ENCODE assay signal across 8 mouse cellular contexts in genomic region chr3:98427260-98427599, GRCm38 (mm10). TPM values are rescaled to one million over a fixed set of nuclear protein-coding genes. Genes with fewer than 3 reads are reported as not detected.
A peak's percentile ranks its signal among the peaks of the same experiment; 100 is the strongest.
DNase-seq lines count a peak whose midpoint lies in the region; ATAC-seq and TF ChIP-seq lines count a peak whose summit lies in the region.
"Had no signal": no experiment of that assay in that cellular context is flagged by ENCODE, and none has a peak within 500 bp of the region (broad histone marks: within the 10 kb centered on the region; RNA-seq: fewer than 3 reads in every experiment).

No protein-coding gene starts in this region.

- no peaks in the 10 kb centered on the region for H3K9me3 ChIP-seq in lung, embryonic 14.5 days (ENCODE audit: low read depth, low read length)
- H3K9me3 ChIP-seq in embryonic facial prominence, embryonic 15.5 days (replicated peaks) = no peaks in the 10 kb centered on the region
- no peaks in the 10 kb centered on the region for H3K9me3 ChIP-seq in intestine, embryonic 15.5 days
- H3K9me3 ChIP-seq in neural tube, embryonic 13.5 days = no peaks in the 10 kb centered on the region

- H3K4me1 ChIP-seq in lung, embryonic 14.5 days (ENCODE audit: insufficient read depth) = peaks cover 4% of the 10 kb centered on the region; the same call in 1 of the 2 replicates
- H3K4me1 ChIP-seq in embryonic facial prominence, embryonic 15.5 days = peaks cover 15% of the 10 kb centered on the region
- H3K4me1 ChIP-seq in intestine, embryonic 15.5 days (replicated peaks) = peaks cover 20% of the 10 kb centered on the region
- H3K4me1 ChIP-seq in neural tube, embryonic 13.5 days (replicated peaks) = peaks cover 23% of the 10 kb centered on the region

- H3K9ac ChIP-seq in lung, embryonic 14.5 days = peak overlapping the region; percentile 51; the same call in 1 of the 2 replicates
- peak overlapping the region; percentile 2; the same call in 1 of the 2 replicates for H3K9ac ChIP-seq in embryonic facial prominence, embryonic 15.5 days
- H3K9ac ChIP-seq in intestine, embryonic 15.5 days = peak overlapping the region; percentile 64; the same call in 1 of the 2 replicates
- H3K9ac ChIP-seq in neural tube, embryonic 13.5 days = peak overlapping the region; percentile 66

- TF ChIP-seq CTCF in lung, embryonic 14.5 days (IDR thresholded peaks at IDR 0.05; ENCODE audit: low read depth) = no peak

- no peak for DNase-seq in lung, embryonic 14.5 days
- no peak for DNase-seq in lung, postnatal 10 days
- DNase-seq in spleen, postnatal 14 days (ENCODE audit: low spot score in 2 of 2) = no peak
- DNase-seq in adrenal gland, postnatal 10 days = no peak

- H3K4me2 ChIP-seq in lung, embryonic 14.5 days = peak overlapping the region; percentile 98
- peak overlapping the region; percentile 98 for H3K4me2 ChIP-seq in embryonic facial prominence, embryonic 15.5 days (replicated peaks)
- peak overlapping the region; percentile 94 for H3K4me2 ChIP-seq in intestine, embryonic 15.5 days (replicated peaks)
- H3K4me2 ChIP-seq in neural tube, embryonic 13.5 days = peak overlapping the region; percentile 91

- peak overlapping the region; percentile 58 for H3K4me3 ChIP-seq in lung, embryonic 14.5 days (ENCODE audit: low read depth, low read length)
- H3K4me3 ChIP-seq in embryonic facial prominence, embryonic 15.5 days (replicated peaks) = peak overlapping the region; percentile 56
- H3K4me3 ChIP-seq in intestine, embryonic 15.5 days (replicated peaks) = peak overlapping the region; percentile 63
- H3K4me3 ChIP-seq in neural tube, embryonic 13.5 days = peak overlapping the region; percentile 50

- no peak overlapping the region for H3K27ac ChIP-seq in lung, embryonic 14.5 days (ENCODE audit: low read depth)
- no peak overlapping the region for H3K27ac ChIP-seq in embryonic facial prominence, embryonic 15.5 days (replicated peaks)
- H3K27ac ChIP-seq in intestine, embryonic 15.5 days = 0 out of 2 replicates have a peak overlapping the region, but pooled peaks have one; percentile 3
- no peak overlapping the region for H3K27ac ChIP-seq in neural tube, embryonic 13.5 days (replicated peaks)

- WGBS in lung, embryonic 14.5 days = 2% methylated on average over 23 of the region's 23 CpGs
- 3% methylated on average over 23 of the region's 23 CpGs for WGBS in embryonic facial prominence, embryonic 15.5 days
- WGBS in intestine, embryonic 15.5 days = 3% methylated on average over 23 of the region's 23 CpGs
- 2% methylated on average over 23 of the region's 23 CpGs for WGBS in neural tube, embryonic 13.5 days

- no peak for ATAC-seq in lung, embryonic 14.5 days (ENCODE audit: insufficient read depth)
- no peak for ATAC-seq in embryonic facial prominence, embryonic 15.5 days (ENCODE audit: insufficient number of reproducible peaks, low FRiP score, low TSS enrichment, low read depth)
- ATAC-seq in intestine, embryonic 15.5 days = no peak; the same call in 1 of the 2 replicates
- ATAC-seq in neural tube, embryonic 13.5 days (ENCODE audit: low read depth) = no peak

- H3K27me3 ChIP-seq in lung, embryonic 14.5 days (ENCODE audit: insufficient read depth, low read length) = peaks cover 17% of the 10 kb centered on the region
- peaks cover 39% of the 10 kb centered on the region for H3K27me3 ChIP-seq in embryonic facial prominence, embryonic 15.5 days
- peaks cover 6% of the 10 kb centered on the region for H3K27me3 ChIP-seq in intestine, embryonic 15.5 days (replicated peaks)
- H3K27me3 ChIP-seq in neural tube, embryonic 13.5 days = peaks cover 37% of the 10 kb centered on the region

- no peaks in the 10 kb centered on the region; the same call in 1 of the 2 replicates for H3K36me3 ChIP-seq in lung, embryonic 14.5 days (ENCODE audit: insufficient read depth)
- no peaks in the 10 kb centered on the region for H3K36me3 ChIP-seq in embryonic facial prominence, embryonic 15.5 days
- no peaks in the 10 kb centered on the region for H3K36me3 ChIP-seq in intestine, embryonic 15.5 days
- H3K36me3 ChIP-seq in neural tube, embryonic 13.5 days = peaks cover 20% of the 10 kb centered on the region

RNA-seq across cellular contexts. Expression of gene Gm4450, which starts 29.7 kb away (rescaled TPM):
- not detected in 2 replicates for polyA plus RNA-seq in lung, embryonic 14.5 days (2014; fragmentation: Nextera tagmentation; extraction: Ambion mirVana)
- not detected in 2 replicates for polyA plus RNA-seq in embryonic facial prominence, embryonic 15.5 days (2015; fragmentation: Nextera tagmentation; extraction: Ambion mirVana)
- polyA plus RNA-seq in intestine, embryonic 15.5 days (2015; fragmentation: Nextera tagmentation; extraction: Ambion mirVana) = not detected in 2 replicates
- not detected in 2 replicates for polyA plus RNA-seq in neural tube, embryonic 13.5 days (2015; fragmentation: Nextera tagmentation; extraction: Ambion mirVana)
- 1 to 10 TPM; 1.2 TPM for total RNA-seq in adrenal gland, postnatal 10 days (2021)
- polyA plus RNA-seq: brain, embryonic 14.5 days had no signal

RNA-seq across cellular contexts. Expression of gene Zfp697, which starts 45.0 kb away (rescaled TPM):
- 9.1 and 10.2 TPM in 2 replicates for polyA plus RNA-seq in lung, embryonic 14.5 days (2014; fragmentation: Nextera tagmentation; extraction: Ambion mirVana)
- 5.6 and 6.0 TPM in 2 replicates for polyA plus RNA-seq in embryonic facial prominence, embryonic 15.5 days (2015; fragmentation: Nextera tagmentation; extraction: Ambion mirVana)
- 7.1 and 7.2 TPM in 2 replicates for polyA plus RNA-seq in intestine, embryonic 15.5 days (2015; fragmentation: Nextera tagmentation; extraction: Ambion mirVana)
- 12.9 and 14.9 TPM in 2 replicates for polyA plus RNA-seq in neural tube, embryonic 13.5 days (2015; fragmentation: Nextera tagmentation; extraction: Ambion mirVana)
- total RNA-seq in adrenal gland, postnatal 10 days (2021) = 1 to 10 TPM; 3.0 to 3.8 TPM

Comparison
In these comparisons a context has a peak if more than half of its experiments do, and no peak if none do; other contexts are left out.
1. H3K9ac ChIP-seq: peak in every context shown above with its lines; median percentile 66 in neural tube, embryonic 13.5 days; 64 in intestine, embryonic 15.5 days; 51 in lung, embryonic 14.5 days; 2 in embryonic facial prominence, embryonic 15.5 days.